Mouse (Mus musculus) skeletal muscle tissue, adult 2 months (tissue): Measurements from ENCODE around the gene Tmem200a.

ENCODE experiments used
- DNase-seq: peaks from one replicate; pipeline ENCODE4 v3.0.0-alpha.2; 2012; ENCODE audit warnings: low read depth, low spot score

Gene Tmem200a

GRCm38 (mm10) chr10:26078521-26079142, at the start of gene Tmem200a:
Gene Tmem200a, minus strand, starts transcription at chr10:26079052.
- no peak for DNase-seq

- no peak for DNase-seq
Observed at GRCm38 (mm10) chr10:26119822-26120183, 41.0 kb upstream of the Tmem200a start.

- DNase-seq, result no peak
Observed at GRCm38 (mm10) chr10:26119067-26119821, 40.4 kb upstream of the Tmem200a start.

GRCm38 (mm10) chr10:26114409-26114808, 35.6 kb upstream of the Tmem200a start:
- no peak for DNase-seq

GRCm38 (mm10) chr10:26103330-26103982, 24.6 kb upstream of the Tmem200a start:
- no peak for DNase-seq

- DNase-seq, result no peak
Observed at GRCm38 (mm10) chr10:26082081-26082480, 3.2 kb upstream of the Tmem200a start.

- DNase-seq, result no peak
Observed at GRCm38 (mm10) chr10:26079678-26080077, 826 bp upstream of the Tmem200a start.

- DNase-seq, result no peak
Observed at GRCm38 (mm10) chr10:26077671-26078481, 976 bp downstream of the Tmem200a start, which contains the start of gene Gm9767. Gene Gm9767, plus strand, starts transcription at chr10:26078255.

GRCm38 (mm10) chr10:26076949-26077348, 1.9 kb downstream of the Tmem200a start:
- no peak for DNase-seq

- no peak for DNase-seq
Observed at GRCm38 (mm10) chr10:26071986-26072385, 6.9 kb downstream of the Tmem200a start.

GRCm38 (mm10) chr10:26063071-26063470, 15.8 kb downstream of the Tmem200a start:
- DNase-seq, result no peak

- no peak for DNase-seq
Observed at GRCm38 (mm10) chr10:26059662-26060307, 19.1 kb downstream of the Tmem200a start.

- DNase-seq, result no peak
Observed at GRCm38 (mm10) chr10:26051177-26051576, 27.7 kb downstream of the Tmem200a start.

GRCm38 (mm10) chr10:26034931-26035330, 43.9 kb downstream of the Tmem200a start:
- DNase-seq, result no peak

- DNase-seq, result no peak
Observed at GRCm38 (mm10) chr10:26018740-26019139, 60.1 kb downstream of the Tmem200a start.

- DNase-seq, result no peak
Observed at GRCm38 (mm10) chr10:26014298-26014697, 64.6 kb downstream of the Tmem200a start.

GRCm38 (mm10) chr10:26008948-26009347, 69.9 kb downstream of the Tmem200a start:
- no peak for DNase-seq

GRCm38 (mm10) chr10:26005471-26005870, 73.4 kb downstream of the Tmem200a start:
- DNase-seq, result no peak

GRCm38 (mm10) chr10:26000893-26001292, 78.0 kb downstream of the Tmem200a start:
- no peak for DNase-seq

GRCm38 (mm10) chr10:25999291-25999930, 79.4 kb downstream of the Tmem200a start:
- no peak for DNase-seq

GRCm38 (mm10) chr10:25984056-25984455, 94.8 kb downstream of the Tmem200a start:
- no peak for DNase-seq
